Mouse (Mus musculus) limb, embryonic 14.5 days (tissue): ENCODE data around the gene Gcsh. TPM values are rescaled to one million over a fixed set of nuclear protein-coding genes. Genes with fewer than 3 reads are reported as not detected.

Experiments
- ATAC-seq: fragments of 200-750 bp; cut with Nextera tagmentation; 2 replicates; pipeline ENCODE4 v1.8.0; 2017; ENCODE audit warnings: low read depth, moderate number of reproducible peaks, moderate TSS enrichment; ENCODE audit not compliant: low FRiP score
- DNase-seq: peaks from one replicate; pipeline ENCODE4 v3.0.0-alpha.2; 2015; ENCODE audit warnings: low spot score
- H3K27ac ChIP-seq: fragments of 300-500 bp; sonication (generic); replicated peaks from 2 replicates; pipeline ENCODE4 v1.5.1; 2014; ENCODE audit warnings: low read depth, mild to moderate bottlenecking, low read length, moderate library complexity, mixed read lengths
- H3K27me3 ChIP-seq: fragments of 300-500 bp; sonication (generic); 2 replicates; pipeline ENCODE4 v1.6.1; 2014; ENCODE audit warnings: low read length, mixed read lengths; ENCODE audit not compliant: control insufficient read depth, insufficient read depth
- H3K36me3 ChIP-seq: fragments of 300-500 bp; sonication (generic); 2 replicates; pipeline ENCODE4 v1.6.1; 2014; ENCODE audit warnings: mild to moderate bottlenecking, low read length, moderate library complexity, mixed read lengths; ENCODE audit not compliant: control insufficient read depth, insufficient read depth
- H3K4me1 ChIP-seq: fragments of 300-500 bp; sonication (generic); 2 replicates; pipeline ENCODE4 v1.6.1; 2014; ENCODE audit warnings: antibody characterized with exemption, low read length, mixed read lengths; ENCODE audit not compliant: control insufficient read depth, insufficient read depth
- H3K4me2 ChIP-seq: fragments of 300-500 bp; sonication (generic); replicated peaks from 2 replicates; pipeline ENCODE4 v1.6.1; 2014; ENCODE audit warnings: low read depth, mild to moderate bottlenecking, low read length, moderate library complexity; ENCODE audit not compliant: severe bottlenecking
- H3K4me3 ChIP-seq: fragments of 300-500 bp; sonication (generic); replicated peaks from 2 replicates; pipeline ENCODE4 v1.5.1; 2014; ENCODE audit warnings: low read length
- H3K9ac ChIP-seq: fragments of 300-500 bp; sonication (generic); 2 replicates; pipeline ENCODE4 v1.6.1; 2014; ENCODE audit warnings: mild to moderate bottlenecking, low read depth, low read length, moderate library complexity; ENCODE audit not compliant: severe bottlenecking
- H3K9me3 ChIP-seq: fragments of 300-500 bp; sonication (generic); 2 replicates; pipeline ENCODE4 v1.6.1; 2016; ENCODE audit warnings: low read length; ENCODE audit not compliant: control insufficient read depth
- POLR2A ChIP-seq: fragments of 200-500 bp; IDR thresholded peaks from 2 replicates; pipeline ENCODE4 v1.8.0; 2012; ENCODE audit warnings: inconsistent platforms, mild to moderate bottlenecking, moderate library complexity, borderline replicate concordance; ENCODE audit not compliant: insufficient read depth, insufficient read length; ENCODE audit errors: extremely low read depth
- WGBS: fragments of 180-500 bp; shearing (Covaris S2); extraction: QIAGEN DNeasy Blood & Tissue Kit; methylation state at CpG from one replicate; pipeline ENCODE4 v1.1.7; 2014; 5-methylcytosine and 5-hydroxymethylcytosine counted together
- polyA plus RNA-seq, 2 experiments: library from polyadenylated mRNA; depleted of rRNA in 1 of 2; stranded (reverse) in 1 of 2; unstranded in 1 of 2; fragments of >200 nt; fragmentation: Nextera tagmentation in 1 of 2; extraction: Ambion mirVana in 1 of 2; gene quantifications; 2 replicates each; pipeline versions ENCODE4 v1.2.1 to v1.2.3; 2012 to 2014

Gcsh gene
- polyA plus RNA-seq, 2 experiments, result 68.2 to 122 TPM

DNA sequence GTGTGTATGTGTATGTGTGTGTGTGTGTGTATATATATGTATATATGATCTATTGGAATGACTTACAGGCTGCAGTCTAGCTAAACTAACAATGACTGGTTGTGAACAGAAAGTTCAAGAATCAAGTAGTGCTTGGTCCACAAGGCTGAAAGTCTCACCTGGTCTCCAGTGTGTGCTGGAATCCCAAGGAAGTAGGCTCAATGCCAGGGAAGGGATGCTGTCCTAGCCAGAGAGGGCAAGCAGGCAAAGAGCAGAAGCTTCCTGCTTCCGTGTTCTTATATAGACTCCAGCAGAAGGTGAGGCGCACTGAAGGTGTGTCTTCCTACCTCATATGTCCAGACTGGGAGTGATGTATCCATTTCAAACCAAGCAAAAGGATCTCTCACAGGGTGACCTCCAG is 41.6 kb downstream of the Gcsh start:
- Histone ChIP-seq H3K9ac (no peak overlapping the region), H3K27ac (no peak overlapping the region), H3K36me3 (peaks cover 35% of the 10 kb centered on the region), H3K4me1 (peaks cover 6% of the 10 kb centered on the region; the same call in 1 of the 2 replicates), H3K4me2 (no peak overlapping the region), H3K9me3 (no peaks in the 10 kb centered on the region), H3K4me3 (no peak overlapping the region), H3K27me3 (no peaks in the 10 kb centered on the region)
- WGBS, result 90% methylated on average over 2 of the region's 2 CpGs
- no peak for TF ChIP-seq POLR2A
- ATAC-seq (no peak), DNase-seq (no peak)

DNA sequence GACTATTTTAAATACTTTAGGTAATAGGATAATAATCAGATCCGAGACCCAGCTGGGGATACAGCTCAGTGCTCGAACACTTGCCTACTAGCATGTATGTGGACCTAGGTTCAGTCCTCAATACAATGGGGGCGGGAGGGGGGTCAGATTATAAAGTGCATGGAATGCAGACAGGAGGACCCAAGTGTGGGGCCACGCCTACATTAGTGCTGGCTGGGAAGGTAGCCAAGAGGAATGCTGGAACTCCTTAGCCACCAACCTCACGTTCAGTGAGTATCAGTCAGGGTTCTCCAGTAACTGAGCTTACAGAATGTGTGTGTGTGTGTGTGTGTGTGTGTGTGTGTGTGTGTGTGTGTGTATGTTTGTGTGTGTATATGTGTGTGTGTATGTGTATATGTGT is 42.0 kb downstream of the Gcsh start:
- peaks cover 31% of the 10 kb centered on the region for H3K36me3 ChIP-seq
- DNase-seq, result peak; percentile 71
- WGBS, result 44% methylated on average over 5 of the region's 5 CpGs
- ATAC-seq, result no peak
- no peak overlapping the region for H3K4me2 ChIP-seq
- H3K27me3 ChIP-seq, result no peaks in the 10 kb centered on the region
- H3K9me3 ChIP-seq, result no peaks in the 10 kb centered on the region
- H3K27ac ChIP-seq, result no peak overlapping the region
- TF ChIP-seq POLR2A, result no peak
- no peak overlapping the region for H3K9ac ChIP-seq
- H3K4me1 ChIP-seq, result peaks cover 6% of the 10 kb centered on the region; the same call in 1 of the 2 replicates
- no peak overlapping the region for H3K4me3 ChIP-seq

DNA sequence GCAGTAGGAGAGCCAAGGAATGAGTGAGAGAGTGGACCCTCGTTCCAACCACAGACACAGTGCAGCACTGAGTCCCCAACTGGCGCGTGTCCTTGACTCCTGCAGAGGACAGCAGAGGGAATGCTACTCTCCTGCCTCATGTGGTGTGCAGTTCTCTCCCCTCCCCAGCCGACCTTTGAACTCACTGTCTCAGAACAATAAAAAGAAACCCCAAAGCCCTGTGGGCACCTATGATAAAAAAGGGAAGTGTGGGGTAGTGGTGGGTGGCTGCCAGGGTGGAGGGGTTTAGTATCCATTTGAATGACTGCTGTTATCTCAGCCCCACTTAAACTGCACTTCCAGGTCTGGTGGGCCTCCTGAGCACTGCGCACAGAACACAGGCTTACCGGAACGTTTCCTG is 45.7 kb downstream of the Gcsh start:
- H3K27me3 ChIP-seq, result no peaks in the 10 kb centered on the region
- H3K9ac ChIP-seq, result no peak overlapping the region
- no peak overlapping the region for H3K4me3 ChIP-seq
- ATAC-seq (no peak), DNase-seq (no peak)
- H3K4me2 ChIP-seq, result no peak overlapping the region
- H3K9me3 ChIP-seq, result no peaks in the 10 kb centered on the region
- 84% methylated on average over 7 of the region's 7 CpGs for WGBS
- H3K4me1 ChIP-seq, result peaks cover 15% of the 10 kb centered on the region
- no peak for TF ChIP-seq POLR2A
- H3K36me3 ChIP-seq, result no peaks in the 10 kb centered on the region
- H3K27ac ChIP-seq, result no peak overlapping the region

DNA sequence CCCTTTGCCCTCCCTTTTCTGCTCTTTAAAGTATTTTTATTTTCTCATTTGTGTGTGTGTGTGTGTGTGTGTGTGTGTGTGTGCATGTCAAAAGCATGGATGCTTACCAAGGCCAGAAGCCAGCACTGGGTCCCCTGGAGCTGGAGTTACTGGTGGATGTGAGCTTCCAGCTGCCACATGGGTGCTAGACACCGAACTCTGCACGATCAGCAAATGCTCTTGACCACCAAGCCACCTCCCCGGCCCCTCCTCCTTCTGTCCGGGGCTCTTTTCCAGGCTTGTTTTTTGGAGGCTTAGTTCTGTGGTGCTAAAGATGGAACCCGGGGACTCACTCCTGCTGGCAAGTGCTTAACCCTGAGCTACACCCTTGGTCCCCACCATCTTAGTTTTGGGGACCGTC is 46.5 kb downstream of the Gcsh start:
- H3K27me3 ChIP-seq, result no peaks in the 10 kb centered on the region
- no peak overlapping the region for H3K9ac ChIP-seq
- no peak for DNase-seq
- H3K4me3 ChIP-seq, result no peak overlapping the region
- no peaks in the 10 kb centered on the region for H3K9me3 ChIP-seq
- H3K27ac ChIP-seq, result no peak overlapping the region
- H3K4me1 ChIP-seq, result peaks cover 15% of the 10 kb centered on the region
- no peaks in the 10 kb centered on the region for H3K36me3 ChIP-seq
- 89% methylated on average over 6 of the region's 6 CpGs for WGBS
- H3K4me2 ChIP-seq, result no peak overlapping the region
- no peak for TF ChIP-seq POLR2A
- no peak for ATAC-seq

DNA sequence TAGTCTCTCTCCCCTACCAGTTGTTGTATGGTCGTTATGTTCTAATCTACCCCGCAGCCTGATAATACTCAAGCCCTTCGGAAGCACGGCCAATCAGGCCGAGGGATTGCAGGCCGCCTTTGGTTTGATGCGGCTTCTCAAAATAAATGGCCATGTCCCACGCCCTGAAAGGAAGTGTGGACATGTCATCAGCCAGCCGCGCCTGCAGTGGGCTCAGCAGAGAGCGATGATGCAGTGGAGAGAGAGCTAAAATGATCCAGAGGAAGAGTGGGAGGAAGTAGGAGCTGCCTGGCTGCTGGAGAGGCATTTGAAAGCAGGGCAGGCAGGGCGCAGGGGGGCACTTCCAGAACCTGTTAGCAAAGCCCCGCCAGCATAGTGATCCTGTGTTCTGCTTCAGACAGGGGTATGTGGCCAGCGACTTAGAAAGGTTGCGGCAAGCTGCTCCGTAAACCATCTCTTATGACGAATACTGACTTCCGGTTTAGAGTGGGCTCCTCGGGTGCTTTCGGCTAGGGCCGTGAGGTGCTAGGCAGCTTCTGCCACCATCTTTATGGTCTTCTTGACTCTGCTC is 47.0 kb downstream of the Gcsh start:
- WGBS, result 86% methylated on average over 21 of the region's 21 CpGs
- no peak for TF ChIP-seq POLR2A
- no peak overlapping the region for H3K4me3 ChIP-seq
- ATAC-seq, result no peak
- no peaks in the 10 kb centered on the region for H3K36me3 ChIP-seq
- no peaks in the 10 kb centered on the region for H3K27me3 ChIP-seq
- H3K4me2 ChIP-seq, result no peak overlapping the region
- H3K4me1 ChIP-seq, result peaks cover 15% of the 10 kb centered on the region
- H3K27ac ChIP-seq, result no peak overlapping the region
- H3K9me3 ChIP-seq, result no peaks in the 10 kb centered on the region
- no peak overlapping the region for H3K9ac ChIP-seq
- no peak for DNase-seq
